Mouse (Mus musculus) right cerebral cortex, postnatal 10 days (tissue): ENCODE data around the gene Nrp1.

Experiments
- DNase-seq, 2 experiments: peaks; one replicate each; pipeline ENCODE4 v3.0.0; 2021; ENCODE audit warnings: low spot score in 2 of 2

The Nrp1 gene

DNA sequence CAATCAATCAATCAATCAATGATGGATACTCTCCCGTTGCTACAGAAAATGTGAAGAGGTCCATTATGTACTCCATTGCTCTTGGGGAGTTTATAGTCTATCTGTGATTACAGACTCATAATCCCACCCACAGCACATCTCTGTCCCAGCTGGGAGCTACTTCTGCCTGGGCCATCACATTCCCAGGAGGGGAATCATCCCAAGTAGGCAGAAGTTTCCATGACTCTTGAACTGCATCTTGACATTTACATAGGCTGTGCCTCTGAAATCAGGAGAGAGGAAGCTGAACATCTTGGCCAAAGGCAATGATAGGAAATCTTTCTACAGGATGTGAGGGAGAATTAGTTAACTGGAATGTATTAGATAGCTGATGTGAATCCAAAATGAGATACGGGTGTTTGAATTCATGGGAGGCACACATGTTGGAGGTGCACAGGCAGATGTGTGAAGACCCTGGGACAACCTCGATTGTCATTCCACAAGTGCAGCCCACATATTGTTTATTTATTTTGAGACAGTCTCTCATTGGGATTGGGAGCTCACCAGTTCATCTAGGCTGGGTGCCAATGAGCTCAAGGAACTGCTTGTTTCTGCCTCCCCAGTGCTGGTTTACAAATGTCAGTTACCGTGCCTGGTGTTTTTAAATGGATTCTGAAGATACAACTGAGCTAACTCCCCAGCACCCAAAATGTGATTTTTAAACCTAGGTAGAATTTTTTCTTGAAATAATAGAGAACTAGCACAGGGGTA lies 108.5 kb downstream of the Nrp1 start:
- DNase-seq, result peak; percentile 39 to 41

DNA sequence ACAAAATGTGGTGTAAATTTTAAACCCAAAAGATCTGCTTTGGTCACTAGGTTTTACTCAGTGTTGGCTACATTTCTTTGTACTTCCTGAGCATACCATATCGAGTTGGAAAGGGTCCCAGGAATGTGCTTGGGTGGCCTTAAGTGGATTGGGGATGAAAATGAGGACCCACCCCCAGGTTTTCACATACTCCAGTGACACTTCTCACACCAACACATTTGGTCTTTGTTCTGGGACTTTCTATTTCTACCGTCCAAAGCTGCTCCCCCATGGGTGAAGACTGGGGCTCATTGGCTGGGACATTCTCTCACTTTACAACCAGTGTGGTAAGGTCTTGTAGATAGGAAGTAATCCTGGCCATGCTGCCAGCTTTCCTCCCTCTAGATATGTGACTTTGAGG lies 111.7 kb downstream of the Nrp1 start:
- DNase-seq, result no peak

DNA sequence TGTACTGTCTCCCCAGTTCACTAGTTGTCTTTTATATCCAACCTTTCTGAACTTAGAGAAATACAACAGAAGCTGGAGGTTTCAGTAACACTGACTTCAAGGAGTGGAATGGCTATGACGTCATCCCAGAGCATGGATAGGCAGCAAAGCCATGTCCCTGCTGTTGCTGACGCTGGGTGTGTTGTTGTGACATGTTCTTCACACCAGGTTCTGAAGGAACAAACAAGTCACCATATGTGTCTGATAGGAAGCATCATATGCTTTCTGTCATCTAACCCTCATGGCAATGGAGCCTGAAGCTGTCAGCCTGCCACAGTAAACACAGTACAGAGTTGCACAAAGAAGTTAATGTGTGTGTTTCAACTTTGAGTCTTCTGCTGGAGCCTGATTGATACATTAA lies 112.8 kb downstream of the Nrp1 start:
- no peak for DNase-seq

DNA sequence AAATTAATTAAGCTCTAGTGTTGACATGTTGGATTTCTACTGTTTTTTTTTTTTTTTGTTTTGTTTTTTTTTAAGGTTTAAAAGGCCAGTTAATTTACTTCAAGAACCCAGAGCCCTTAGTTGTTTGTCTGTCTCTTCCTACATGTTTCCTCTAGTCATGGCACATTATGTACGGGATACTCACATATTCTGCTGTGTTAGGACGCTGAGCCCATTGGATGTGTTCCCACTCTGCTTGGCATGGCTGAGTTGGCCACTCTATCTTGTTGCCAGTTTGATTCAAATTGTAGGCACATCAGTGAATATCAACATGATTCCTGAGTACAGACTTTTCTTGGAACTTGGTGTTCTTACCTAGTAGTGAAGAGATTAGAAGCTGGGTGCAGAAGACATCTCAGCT lies 114.5 kb downstream of the Nrp1 start:
- peak in 1 of 2 experiments; percentile 34 for DNase-seq

DNA sequence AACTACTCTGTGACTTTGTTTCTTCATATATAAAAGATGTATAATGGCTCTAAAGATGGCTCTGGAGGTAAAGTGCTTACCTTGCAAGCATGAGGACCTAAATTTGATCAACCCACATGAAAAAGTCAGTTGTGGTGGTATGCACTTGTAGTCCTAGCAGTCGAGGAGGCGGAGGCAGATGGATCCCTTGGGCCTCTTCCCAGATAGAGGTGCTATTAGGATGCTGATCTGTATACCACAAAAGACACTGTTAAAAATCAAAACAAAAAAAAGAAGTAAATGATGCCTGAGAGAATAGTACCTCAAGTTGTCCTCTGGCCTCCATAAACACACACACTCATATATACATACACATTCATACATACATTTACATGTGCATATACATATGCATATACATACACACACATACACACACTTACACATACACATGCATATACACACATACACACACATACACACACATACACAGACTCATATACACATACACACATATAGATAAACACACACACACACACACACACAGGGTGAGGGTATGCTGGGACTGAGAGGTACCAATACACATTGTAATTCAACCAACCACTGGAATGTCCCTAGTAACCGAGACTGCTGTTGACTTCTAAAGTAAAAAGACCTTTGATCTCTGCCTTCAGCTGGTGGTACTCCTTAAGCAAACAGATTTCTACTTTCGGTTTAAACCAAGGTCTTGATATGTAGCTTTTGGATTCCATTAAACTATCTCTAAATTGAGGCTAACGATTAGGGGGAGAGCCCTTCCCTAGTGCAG lies 115.2 kb downstream of the Nrp1 start:
- no peak for DNase-seq

DNA sequence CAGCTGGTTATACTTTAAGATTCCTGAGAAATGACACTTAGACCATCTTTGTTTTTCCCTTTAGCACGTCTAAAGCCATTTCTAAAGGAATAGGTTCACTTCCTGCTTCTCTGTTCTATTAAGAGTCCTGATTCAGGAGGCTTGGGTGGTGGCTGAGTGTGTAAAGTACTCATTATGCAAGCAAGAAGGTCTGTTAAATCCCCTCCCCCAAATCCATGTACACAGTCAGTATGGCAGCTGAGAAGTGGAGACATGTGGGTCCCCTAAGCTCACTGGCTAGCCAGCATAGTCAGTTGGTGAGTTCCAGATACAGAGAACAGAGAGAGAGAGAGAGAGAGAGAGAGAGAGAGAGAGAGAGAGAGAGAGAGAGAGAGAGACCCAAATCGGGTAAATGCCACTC lies 116.2 kb downstream of the Nrp1 start:
- DNase-seq, result no peak

DNA sequence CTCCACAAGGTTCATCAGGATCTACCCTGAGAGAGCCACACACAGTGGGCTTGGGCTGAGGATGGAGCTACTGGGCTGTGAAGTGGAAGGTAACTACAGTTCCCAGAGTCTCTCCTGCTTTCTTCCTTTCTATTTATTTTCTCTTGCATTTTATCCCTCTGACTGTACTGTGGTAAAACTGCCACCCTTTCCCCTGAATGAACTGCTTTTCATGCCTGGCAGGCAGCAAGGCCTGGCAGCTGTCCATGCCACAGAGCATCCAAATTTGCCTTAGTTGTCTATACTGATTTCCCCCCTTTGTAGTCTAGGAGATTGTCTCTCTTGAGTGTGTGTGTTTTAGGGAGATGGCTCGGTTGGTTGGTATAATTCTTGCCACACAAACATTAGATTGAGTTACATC lies 117.8 kb downstream of the Nrp1 start:
- peak; percentile 35 to 49 for DNase-seq

DNA sequence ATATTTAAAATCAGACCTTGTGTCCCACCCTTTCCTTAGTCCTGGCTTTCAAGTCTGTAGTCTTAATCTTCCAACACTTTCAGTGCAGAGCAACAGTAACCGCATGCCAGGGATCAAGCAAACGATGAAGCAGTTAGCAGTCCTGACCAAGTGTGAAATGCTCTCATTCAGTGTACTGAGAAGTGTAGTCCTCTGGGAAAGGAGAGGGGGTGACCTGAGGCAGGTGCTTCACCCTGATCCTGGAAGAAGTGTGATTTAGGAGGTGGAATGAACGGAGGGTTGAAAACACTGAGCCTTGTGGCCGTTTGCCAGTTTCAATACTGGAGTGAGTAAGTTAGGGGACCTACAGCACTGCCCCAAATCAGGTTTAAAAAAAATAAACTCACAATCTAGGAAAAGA lies 119.6 kb downstream of the Nrp1 start:
- DNase-seq, result no peak

DNA sequence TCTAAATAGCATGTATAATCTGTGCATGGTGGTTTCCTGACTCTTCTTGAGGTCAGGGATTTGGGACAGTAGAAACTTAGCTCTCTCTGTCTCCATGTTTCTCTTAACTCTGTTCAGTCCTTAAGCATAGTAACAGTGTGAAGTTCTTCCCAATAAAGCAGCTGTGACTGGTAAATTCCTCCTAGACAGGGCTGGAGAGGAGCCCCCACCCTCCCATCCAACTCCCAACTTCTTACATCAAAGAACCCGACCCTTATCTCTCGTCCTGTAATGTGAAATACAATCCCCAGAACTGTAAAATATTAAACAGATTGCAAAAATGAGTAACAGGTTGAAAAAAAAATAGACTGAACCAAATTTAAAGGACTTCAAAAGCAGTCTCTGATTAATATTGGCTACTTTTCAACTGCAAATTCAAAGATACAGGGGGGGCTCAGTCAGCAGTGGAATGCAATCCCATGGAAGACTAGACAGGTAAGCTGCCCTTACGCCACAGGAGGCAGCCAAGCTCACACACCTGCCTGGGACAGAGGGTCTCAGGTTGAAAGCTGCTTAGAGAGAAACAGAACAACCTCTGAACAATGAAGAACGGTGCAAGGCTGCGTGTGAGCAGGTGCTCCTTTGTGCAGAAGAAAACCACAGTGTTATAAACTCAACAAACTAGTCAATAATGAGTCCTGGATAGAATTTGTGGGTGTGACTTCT lies 121.1 kb downstream of the Nrp1 start:
- DNase-seq, result no peak

DNA sequence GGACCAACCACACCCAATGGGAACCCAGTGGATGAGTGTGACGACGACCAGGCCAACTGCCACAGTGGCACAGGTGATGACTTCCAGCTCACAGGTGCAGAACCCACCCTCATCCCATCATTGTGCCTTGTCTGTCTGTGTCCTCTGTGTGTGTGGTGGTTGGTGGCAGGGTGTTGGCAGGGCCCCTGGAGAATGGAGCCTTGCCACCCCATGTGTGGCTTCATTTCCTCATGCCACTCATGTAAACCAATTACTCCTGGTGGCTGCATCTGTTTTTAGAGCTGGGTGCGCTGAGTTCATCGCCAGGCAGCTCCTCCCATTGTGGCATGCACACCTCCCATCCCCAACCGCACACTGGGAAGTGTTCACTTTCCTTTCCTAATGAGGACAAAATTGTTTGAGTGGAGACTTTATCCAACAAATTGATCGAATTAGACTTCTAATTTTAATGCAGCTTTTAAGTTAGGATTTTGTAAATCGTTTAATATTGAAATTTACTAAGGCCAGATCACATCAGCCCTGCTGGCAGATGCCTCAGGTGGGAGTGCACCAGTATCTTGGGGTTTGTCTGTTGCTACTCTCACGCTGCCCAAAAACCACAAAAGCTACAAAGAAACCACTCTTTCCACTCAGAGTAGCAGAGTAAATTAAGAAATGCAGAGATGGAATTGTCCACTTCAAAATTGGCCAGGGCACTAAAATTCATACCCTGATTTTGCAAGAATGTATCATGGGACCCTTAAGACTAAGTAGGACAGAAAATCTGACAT lies 122.7 kb downstream of the Nrp1 start:
- no peak for DNase-seq

DNA sequence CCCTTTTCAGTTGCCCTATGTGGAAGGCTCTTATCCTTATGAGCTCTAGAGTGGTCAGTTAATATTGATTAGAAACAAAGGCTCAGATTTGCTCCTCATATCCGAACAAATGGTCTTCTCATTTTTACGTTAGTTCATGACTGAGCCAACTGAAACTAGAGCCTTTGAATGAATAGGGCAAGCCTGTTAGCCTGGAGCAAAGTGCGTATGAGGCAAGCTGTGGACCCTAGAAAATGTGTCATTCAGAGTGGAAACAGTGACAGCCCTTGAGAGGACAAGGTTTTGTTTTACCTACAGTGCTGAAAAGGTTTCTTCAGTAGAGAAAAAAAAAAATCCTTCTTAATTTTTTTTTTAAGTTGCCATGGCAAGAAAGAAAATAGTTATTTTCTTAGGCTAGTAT lies 124.9 kb downstream of the Nrp1 start:
- no peak for DNase-seq

DNA sequence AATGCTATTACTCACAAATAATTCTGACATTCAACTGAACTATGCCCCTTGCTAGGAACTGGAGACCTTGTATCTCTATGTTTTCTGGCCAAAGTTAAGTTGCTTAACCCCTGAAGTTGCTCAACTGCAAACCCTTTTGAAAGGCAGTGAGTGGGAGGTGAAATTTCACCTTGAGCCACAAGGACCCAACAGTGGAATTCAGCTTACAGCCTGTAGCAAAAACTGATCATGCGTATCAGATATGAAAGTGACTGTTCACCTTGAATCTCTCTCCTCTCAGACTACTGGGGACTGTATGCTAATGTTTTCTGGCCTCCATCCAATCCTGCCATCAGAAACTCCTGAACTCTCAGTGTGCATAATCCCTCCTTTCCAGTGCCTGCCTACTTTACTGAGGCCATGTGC lies 126.3 kb downstream of the Nrp1 start:
- no peak for DNase-seq

DNA sequence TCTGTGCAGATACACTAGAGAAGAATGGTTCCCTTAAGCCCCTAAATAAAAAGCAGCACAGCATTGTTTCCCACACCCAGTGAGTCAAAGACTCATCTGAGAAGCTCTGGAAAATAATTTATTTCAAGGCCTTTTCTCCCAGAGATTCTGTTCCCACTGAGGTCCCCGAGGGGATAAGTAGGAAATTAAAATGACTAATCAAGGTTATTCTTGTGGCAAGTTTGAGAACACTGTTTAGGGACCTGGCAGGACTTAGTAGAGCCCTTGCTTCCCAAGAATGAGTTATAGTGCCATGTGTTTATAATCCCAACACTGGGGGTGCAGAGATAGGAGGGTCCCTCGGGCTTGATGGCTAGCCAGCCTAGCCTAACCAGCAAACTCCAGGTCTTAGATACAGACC lies 127.6 kb downstream of the Nrp1 start:
- no peak for DNase-seq

DNA sequence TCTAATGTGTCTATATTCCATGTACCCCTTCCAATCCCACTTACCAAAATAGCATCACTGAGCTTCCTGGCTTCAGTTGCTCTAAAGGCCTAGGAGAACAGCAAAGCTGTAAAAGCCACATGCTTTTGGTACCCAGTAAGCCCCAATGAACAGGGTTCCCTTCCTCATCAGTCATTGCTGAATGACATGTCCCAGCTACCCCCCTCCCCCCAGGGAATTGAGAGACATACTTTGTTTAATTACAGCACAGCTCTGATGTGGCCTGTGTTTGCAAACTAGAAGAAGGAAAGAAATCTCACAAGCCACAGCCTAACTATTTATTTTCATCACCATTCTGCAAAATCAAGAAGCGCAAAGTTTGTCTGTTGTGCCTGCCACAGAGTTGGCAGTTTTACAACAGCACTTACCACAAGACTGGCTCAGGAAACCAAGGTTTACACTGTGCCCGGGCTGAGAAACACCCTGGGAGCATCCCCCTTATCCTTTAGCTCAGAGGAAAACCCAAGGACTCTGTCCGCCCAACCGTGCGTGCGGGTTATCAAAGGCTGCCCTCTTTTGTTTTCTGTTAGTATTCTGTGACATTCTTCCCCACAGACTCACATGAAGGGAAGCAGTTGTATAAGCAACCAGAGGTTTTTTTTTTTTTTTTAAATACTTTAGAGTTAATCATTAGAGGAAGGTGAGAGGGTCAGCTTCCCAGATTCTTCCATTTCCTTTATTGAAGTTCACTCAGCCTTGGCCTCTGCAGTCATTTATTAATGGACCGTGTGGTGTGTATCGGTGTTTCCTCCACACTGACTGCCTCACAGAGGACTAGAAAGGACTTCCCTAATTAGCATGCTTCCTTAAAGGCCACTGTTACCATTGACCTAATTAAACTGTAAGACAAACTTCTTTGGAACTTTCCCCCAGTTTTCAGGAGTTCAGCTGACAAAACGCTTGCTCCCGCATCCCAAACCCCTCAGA lies 129.8 kb downstream of the Nrp1 start:
- no peak for DNase-seq

DNA sequence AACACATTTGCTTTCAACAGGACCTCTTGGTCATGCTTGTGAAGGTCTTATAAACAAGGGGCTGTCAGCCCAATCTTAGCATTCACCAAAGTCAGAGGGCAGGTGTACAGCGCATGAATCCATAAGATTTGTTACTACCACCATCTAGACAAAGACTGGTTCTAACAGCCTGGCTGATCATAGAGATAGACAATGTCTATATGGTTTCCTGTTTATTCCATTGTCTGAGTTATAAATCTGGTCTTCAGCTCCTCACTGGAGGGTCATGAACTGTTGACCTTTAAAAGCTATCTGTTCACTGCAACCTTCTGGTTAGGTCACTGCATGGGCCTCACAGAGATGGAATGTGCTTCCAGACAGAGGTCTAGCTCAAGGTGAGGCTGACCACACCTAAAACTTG lies 130.9 kb downstream of the Nrp1 start:
- DNase-seq, result no peak

DNA sequence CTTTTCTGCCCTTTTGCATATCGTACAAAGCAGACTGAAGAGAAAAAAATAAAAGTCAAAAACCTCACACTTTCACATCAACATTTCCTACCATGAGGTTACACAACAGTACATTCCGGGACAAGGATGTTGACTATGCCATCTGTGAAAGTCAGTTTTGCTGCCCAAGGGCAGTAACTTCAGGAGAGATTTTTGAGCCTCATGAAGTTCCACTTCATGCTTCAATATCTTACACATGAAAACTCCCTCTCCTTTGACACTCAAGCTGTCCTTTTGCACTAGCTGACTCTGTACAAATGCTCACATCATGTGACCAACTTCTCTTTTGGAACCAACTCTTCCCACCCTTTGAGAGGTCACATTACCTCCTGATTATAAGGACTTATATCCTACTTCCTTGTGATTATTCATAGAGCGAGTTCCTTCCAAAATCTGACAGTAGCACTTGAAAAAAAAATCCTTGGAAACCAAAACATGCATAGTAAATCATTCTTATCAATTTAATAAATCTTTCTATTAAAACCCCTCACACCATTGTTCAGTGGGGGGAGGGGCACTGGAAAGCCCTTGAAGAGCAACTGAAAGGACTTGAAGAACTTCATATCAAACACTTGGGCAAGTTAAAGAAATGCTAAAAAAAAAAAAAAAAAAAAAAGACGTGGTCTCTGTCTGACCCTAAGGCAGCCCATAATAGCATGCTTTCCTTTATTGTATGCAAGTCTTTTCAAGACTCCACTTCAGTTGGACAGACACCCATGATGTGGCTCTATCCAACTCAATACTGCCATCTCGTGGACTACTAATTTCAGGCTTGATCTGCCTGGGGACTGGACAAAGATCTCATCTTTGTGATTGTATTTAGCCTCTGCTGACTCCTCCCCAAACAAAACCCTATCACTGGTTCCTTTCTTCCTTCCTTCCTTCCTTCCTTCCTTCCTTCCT lies 133.0 kb downstream of the Nrp1 start:
- peak; percentile 68 to 74 for DNase-seq

DNA sequence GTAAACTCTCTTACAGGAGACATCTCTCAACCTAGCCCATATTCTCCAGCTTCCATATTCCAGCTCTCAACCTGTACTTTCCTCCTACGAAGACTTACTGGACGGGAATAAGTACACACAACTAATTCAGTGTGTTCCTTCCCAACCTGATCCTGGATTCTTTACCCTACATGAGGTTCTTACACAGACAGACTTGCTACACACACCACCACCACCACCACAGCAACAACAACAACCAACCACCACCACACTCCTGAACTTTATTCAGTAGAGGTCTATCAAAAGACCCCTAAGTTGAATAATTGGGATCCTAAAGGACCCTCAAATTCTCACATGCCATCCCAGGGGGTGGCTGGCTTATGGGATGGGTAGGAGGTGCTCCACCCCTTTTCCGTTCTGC lies 135.4 kb downstream of the Nrp1 start:
- DNase-seq, result no peak

DNA sequence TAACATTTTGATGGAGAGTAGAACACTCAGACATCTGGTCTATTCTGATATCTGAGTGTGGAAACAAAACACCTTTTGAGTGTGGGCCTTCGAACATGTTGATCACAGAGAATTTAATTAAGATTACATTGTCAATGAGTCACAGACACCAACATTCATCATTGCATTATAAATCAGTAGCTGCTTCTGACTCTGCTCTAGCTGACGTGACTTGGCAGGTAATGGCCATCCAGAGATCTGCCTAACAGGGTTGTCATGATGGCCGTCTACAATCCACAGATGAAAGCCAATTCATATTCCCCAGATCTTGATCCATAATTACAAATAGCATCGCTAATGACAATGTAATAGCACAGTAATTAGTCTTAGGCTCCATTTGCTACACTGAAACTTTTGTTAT lies 140.4 kb downstream of the Nrp1 start:
- DNase-seq, result no peak

DNA sequence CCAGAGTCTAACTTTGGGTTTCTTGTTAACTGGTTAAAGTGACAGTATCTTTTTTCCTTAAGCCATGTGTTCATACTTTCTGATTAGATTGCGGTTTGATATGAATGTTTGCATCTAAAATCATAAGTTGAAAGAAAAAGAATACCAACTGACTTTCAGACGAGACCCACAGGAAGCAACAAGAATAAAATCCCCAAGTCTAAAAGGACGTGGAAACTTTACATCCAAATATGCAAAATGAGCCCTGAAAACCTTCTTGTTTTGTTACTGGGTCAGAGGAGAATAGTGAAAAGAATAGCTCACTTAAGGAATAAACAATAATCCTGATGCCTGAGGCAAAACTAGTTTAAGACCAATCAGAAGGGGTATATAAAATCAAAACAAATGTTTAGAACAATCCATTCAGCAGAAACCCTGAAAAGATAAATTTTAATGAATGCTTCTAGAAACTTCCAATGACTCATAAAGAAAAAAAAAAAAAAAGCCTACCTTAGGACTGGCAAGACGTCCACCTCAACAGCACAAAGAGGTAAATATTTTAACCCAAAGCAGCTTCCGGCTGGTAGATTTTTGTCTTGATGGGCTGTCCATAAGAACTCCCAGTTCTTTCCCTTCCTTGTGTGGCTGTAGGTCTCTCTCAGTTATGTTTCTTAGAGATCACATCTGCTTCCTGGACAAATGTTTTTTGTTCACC lies 145.9 kb downstream of the Nrp1 start:
- DNase-seq, result no peak
